Mouse (Mus musculus) midbrain, embryonic 15.5 days (tissue): Measurements from ENCODE around the gene Nfasc. TPM values are rescaled to one million over a fixed set of nuclear protein-coding genes. Genes with fewer than 3 reads are reported as not detected.

ENCODE experiments used
- ATAC-seq: fragments of 200-750 bp; cut with Nextera tagmentation; replicated peaks from 2 replicates; pipeline ENCODE4 v1.8.0; 2017; ENCODE audit warnings: moderate TSS enrichment
- H3K27ac ChIP-seq: fragments of 300-500 bp; sonication (generic); 2 replicates; pipeline ENCODE4 v1.5.1; 2015; ENCODE audit warnings: mild to moderate bottlenecking, inconsistent platforms
- H3K27me3 ChIP-seq: fragments of 300-500 bp; sonication (generic); replicated peaks from 2 replicates; pipeline ENCODE4 v1.6.1; 2015; ENCODE audit warnings: inconsistent platforms
- H3K36me3 ChIP-seq: fragments of 300-500 bp; sonication (generic); replicated peaks from 2 replicates; pipeline ENCODE4 v1.6.1; 2015; ENCODE audit warnings: inconsistent platforms
- H3K4me1 ChIP-seq: fragments of 300-500 bp; sonication (generic); 2 replicates; pipeline ENCODE4 v1.6.1; 2015; ENCODE audit warnings: inconsistent platforms
- H3K4me2 ChIP-seq: fragments of 300-500 bp; sonication (generic); 2 replicates; pipeline ENCODE4 v1.6.1; 2015; ENCODE audit warnings: inconsistent platforms, mild to moderate bottlenecking, moderate library complexity
- H3K4me3 ChIP-seq: fragments of 300-500 bp; sonication (generic); 2 replicates; pipeline ENCODE4 v1.5.1; 2015; ENCODE audit warnings: mild to moderate bottlenecking, inconsistent platforms
- H3K9ac ChIP-seq: fragments of 300-500 bp; sonication (generic); 2 replicates; pipeline ENCODE4 v1.6.1; 2015; ENCODE audit warnings: mild to moderate bottlenecking, inconsistent platforms
- H3K9me3 ChIP-seq: fragments of 300-500 bp; sonication (generic); 2 replicates; pipeline ENCODE4 v1.6.1; 2016; ENCODE audit warnings: inconsistent platforms
- WGBS: fragments of 180-500 bp; shearing (Covaris S2); methylation state at CpG from one replicate; pipeline ENCODE4 v1.1.7; 2015; ENCODE audit warnings: mixed read lengths; 5-methylcytosine and 5-hydroxymethylcytosine counted together
- polyA plus RNA-seq: library from polyadenylated mRNA; unstranded; fragments of >200 nt; fragmentation: Nextera tagmentation; extraction: Ambion mirVana; gene quantifications from 2 replicates; pipeline ENCODE4 v1.2.1, GENCODE M21; 2015

Gene Nfasc
- polyA plus RNA-seq, 1 experiment from 2014 or later = 52.3 TPM

DNA sequence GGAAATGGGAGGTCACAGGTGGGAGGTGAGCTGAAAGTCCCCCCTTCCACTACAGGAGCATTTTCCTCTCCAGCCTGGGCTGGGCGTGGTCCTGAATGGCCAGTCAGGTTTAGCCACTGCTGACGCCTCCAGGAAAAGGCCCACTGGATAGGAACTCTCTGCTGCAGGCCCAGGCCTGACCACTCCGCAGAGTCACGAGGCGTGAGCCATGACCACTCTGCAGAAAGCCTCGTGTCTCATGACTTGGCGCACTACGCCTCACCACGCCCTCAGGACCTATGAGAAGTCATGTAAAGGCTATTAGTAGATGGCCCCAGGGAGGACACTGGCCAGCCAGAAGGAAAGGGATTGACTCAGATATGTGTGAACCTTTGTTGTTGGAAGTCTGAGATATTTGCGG lies 23.6 kb upstream of the Nfasc start:
- H3K4me1 ChIP-seq = peaks cover 17% of the 10 kb centered on the region
- no peak overlapping the region for H3K9ac ChIP-seq
- WGBS = 86% methylated on average over 10 of the region's 10 CpGs
- H3K27ac ChIP-seq = peak overlapping the region; percentile 69; the same call in 1 of the 2 replicates
- no peaks in the 10 kb centered on the region for H3K36me3 ChIP-seq
- peak; percentile 40; the same call in 1 of the 2 replicates for ATAC-seq
- no peak overlapping the region for H3K4me3 ChIP-seq
- no peak overlapping the region for H3K4me2 ChIP-seq
- 0 out of 2 replicates have a peak, but pooled peaks cover 2% of the 10 kb centered on the region for H3K27me3 ChIP-seq
- H3K9me3 ChIP-seq = no peaks in the 10 kb centered on the region

DNA sequence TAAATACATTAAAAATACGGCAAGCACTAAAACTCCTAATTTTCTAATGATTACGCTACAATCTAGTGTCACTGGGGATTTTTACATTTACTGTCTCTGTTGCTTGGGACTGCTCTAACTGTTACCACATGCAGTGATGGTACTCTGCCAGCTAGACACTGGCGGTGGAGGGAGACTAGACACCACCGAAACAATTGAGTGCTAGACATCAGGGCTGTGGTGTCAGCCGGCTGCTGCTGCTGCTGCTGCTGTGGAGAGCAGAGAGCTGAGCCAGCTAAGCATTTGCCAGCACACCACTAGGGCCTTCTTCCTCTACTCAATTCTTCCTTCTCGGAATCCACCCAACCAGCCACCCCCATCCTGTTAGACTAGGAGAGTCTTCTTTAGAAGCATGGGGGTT lies 17.8 kb upstream of the Nfasc start:
- H3K9me3 ChIP-seq = no peaks in the 10 kb centered on the region
- H3K27ac ChIP-seq = peak overlapping the region; percentile 49
- 0 out of 2 replicates have a peak overlapping the region, but pooled peaks have one; percentile 7 for H3K9ac ChIP-seq
- H3K4me3 ChIP-seq = no peak overlapping the region
- WGBS = 47% methylated on average over 6 of the region's 6 CpGs
- no peaks in the 10 kb centered on the region for H3K27me3 ChIP-seq
- no peaks in the 10 kb centered on the region for H3K36me3 ChIP-seq
- H3K4me2 ChIP-seq = peak overlapping the region; percentile 51; the same call in 1 of the 2 replicates
- peak; percentile 61 for ATAC-seq
- peaks cover 15% of the 10 kb centered on the region for H3K4me1 ChIP-seq

DNA sequence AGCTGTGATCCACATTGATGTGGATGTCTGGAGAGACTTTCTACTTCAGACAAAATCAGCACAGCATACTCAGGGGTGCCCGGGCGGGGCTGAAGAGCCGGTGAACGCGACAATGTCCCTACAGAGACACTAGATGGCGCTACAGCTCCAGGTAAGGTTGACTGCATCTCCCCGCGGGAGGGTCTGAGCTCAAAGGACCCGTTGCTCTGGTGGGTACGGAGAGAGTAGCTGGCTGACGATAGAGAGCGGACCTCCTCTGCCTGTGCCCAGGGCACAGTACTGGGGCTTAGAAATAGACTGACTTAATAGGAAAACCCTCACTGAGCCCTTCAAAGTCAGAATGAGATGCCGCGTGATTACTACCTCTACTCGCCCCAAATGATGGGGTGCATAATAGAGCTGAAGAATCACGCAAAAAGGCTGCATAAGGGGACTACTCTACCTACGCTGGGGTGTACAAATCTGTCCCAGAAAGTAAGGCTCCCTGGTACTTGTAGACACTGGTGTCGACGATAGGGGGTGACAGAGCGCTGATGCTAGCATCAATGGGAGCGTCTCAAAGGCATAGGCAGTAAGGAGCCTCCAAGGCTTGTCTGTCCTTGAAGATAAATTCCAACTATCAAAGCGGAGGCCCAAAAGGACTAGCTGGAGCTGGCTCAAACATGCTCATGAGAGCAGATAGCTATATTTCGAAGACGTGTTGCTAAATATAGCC lies 17.2 kb upstream of the Nfasc start:
- H3K9me3 ChIP-seq = no peaks in the 10 kb centered on the region
- H3K4me1 ChIP-seq = peaks cover 15% of the 10 kb centered on the region
- H3K27me3 ChIP-seq = no peaks in the 10 kb centered on the region
- 4% methylated on average over 24 of the region's 24 CpGs for WGBS
- peak overlapping the region; percentile 27 for H3K4me3 ChIP-seq
- peak; percentile 93 for ATAC-seq
- peak overlapping the region; percentile 51 for H3K4me2 ChIP-seq
- H3K36me3 ChIP-seq = no peaks in the 10 kb centered on the region
- peak overlapping the region; percentile 7; the same call in 1 of the 2 replicates for H3K9ac ChIP-seq
- H3K27ac ChIP-seq = peak overlapping the region; percentile 49

DNA sequence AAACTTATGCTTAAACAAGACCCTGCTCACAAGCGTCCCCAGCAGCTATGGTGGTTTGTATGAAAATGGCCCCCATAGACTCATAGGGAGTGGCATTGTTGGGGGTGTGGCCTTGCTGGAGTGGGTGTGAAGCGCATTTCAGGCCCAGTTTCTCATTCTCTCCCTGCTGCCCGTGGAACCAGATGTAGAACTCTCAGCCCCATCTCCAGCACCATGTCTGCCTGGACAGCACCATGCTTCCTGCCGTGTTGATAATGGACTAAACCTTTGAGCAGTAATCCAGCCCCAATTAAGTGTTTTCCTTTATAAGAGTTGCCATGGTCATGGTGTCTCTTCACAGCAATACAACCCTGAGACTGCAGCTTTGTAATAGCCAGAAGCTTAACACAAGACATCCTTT lies 13.6 kb upstream of the Nfasc start:
- Histone ChIP-seq H3K4me3 (no peak overlapping the region), H3K4me2 (no peak overlapping the region), H3K9ac (no peak overlapping the region), H3K9me3 (no peaks in the 10 kb centered on the region), H3K27me3 (no peaks in the 10 kb centered on the region), H3K27ac (no peak overlapping the region), H3K36me3 (no peaks in the 10 kb centered on the region), H3K4me1 (peaks cover 15% of the 10 kb centered on the region)
- 72% methylated on average over 4 of the region's 4 CpGs for WGBS
- no peak for ATAC-seq

DNA sequence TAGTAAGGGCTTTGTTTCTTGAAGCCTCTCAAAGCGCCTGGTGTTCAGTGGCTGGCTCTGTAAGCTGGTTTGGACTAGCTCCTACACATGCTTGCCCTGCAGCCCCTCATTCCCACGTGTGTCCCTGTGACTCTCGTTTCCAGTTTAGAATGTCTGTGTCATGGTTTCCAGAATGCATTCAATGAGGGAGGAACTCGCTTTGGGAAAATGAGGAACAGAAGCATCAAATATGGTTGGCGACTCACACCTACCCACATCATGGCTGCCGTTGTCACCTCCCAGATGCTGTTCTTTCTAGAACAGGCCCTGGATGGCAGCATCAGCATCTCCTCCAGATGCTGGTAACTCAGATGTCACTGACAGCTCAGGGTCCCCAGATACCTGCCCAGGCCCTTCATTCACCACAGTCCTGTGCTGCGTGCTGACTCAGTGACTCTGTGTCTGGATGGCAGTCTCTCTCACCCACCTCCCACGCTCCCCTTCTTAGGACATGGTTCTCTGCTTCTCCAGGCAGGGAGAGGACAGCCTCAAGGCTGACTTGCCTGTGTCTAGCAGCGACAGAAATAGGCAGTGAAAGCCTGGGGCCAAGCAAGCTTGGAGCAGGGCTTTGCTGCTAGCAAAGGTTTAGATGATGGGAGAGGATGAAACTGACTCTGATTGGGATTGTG lies 7.8 kb upstream of the Nfasc start:
- Histone ChIP-seq H3K36me3 (no peaks in the 10 kb centered on the region), H3K9ac (no peak overlapping the region), H3K4me2 (no peak overlapping the region), H3K4me1 (no peaks in the 10 kb centered on the region), H3K4me3 (no peak overlapping the region), H3K9me3 (no peaks in the 10 kb centered on the region), H3K27me3 (no peaks in the 10 kb centered on the region), H3K27ac (no peak overlapping the region)
- WGBS = 82% methylated on average over 9 of the region's 9 CpGs
- ATAC-seq = no peak

DNA sequence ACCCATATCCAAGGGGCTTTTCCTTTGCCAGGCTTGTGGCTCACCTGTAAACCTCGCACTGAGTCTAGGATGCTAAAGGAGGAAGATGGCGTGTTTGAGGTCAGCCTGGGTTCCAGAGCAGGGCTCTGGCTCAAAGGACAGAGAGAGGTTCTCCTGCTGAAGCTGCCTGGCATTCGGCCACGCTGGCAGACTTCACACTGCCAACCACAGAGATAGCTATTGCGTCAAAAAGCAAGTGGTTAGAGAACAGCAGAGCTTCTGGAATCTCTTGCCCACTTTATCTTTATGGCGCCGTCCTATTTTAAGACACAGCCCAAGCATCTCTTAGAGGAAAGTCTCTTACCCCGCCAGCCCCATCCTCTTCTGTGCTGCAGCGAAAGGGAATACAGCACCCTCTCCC lies 4.7 kb upstream of the Nfasc start:
- Histone ChIP-seq H3K36me3 (no peaks in the 10 kb centered on the region), H3K4me3 (no peak overlapping the region), H3K4me1 (peaks cover 6% of the 10 kb centered on the region), H3K9me3 (no peaks in the 10 kb centered on the region), H3K9ac (no peak overlapping the region), H3K27me3 (no peaks in the 10 kb centered on the region), H3K27ac (no peak overlapping the region), H3K4me2 (no peak overlapping the region)
- 89% methylated on average over 9 of the region's 9 CpGs for WGBS
- ATAC-seq = no peak

DNA sequence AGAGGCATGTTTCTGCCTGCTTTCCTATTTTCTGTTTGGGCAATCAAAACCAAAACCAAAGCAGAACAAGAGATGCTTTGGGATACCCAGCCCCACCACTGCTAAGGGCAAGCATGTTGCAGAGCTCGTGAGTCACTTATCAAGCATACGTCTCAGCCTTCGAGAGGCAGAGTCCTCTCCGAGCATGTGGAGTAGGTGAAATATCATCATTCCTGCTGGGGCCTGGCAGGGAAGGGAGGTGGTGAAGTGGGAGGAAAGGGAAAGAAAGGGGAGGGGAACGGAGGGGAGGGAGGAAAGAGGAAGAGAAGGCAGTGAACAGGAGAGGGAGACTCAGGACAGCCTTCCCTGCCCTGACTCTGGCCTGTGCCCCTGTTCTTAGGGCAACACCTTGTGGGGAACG lies 4.0 kb upstream of the Nfasc start:
- no peaks in the 10 kb centered on the region for H3K9me3 ChIP-seq
- H3K4me2 ChIP-seq = no peak overlapping the region
- ATAC-seq = no peak
- H3K4me3 ChIP-seq = no peak overlapping the region
- H3K9ac ChIP-seq = no peak overlapping the region
- H3K4me1 ChIP-seq = peaks cover 9% of the 10 kb centered on the region
- WGBS = 84% methylated on average over 6 of the region's 6 CpGs
- H3K27me3 ChIP-seq = no peaks in the 10 kb centered on the region
- H3K36me3 ChIP-seq = no peaks in the 10 kb centered on the region
- H3K27ac ChIP-seq = no peak overlapping the region

DNA sequence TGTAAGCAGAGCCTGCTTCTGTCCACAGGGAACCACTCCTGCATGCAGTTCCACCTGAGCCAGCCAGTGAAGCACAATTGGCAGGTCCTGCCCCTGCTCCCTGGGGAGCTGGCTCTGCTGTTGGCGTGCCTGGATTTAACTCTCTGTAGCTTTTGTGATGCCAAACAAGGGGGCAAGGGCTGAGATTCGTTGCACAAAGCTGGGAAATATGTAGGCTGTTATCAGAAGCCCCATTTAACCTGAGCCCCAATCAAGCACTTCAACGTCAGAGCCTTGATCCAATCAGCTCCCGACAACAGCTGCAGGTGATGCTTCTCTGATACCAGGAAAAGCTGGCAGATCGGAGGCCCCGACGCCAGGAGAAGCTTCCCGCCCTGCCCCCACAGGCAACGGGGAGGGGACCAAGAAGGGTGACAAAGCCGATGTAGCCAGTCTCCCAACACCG lies 2.5 kb downstream of the Nfasc start:
- Histone ChIP-seq H3K27ac (peak overlapping the region; percentile 82), H3K4me1 (peaks cover 68% of the 10 kb centered on the region), H3K36me3 (no peaks in the 10 kb centered on the region), H3K4me2 (peak overlapping the region; percentile 69), H3K9me3 (no peaks in the 10 kb centered on the region), H3K4me3 (peak overlapping the region; percentile 71), H3K27me3 (no peaks in the 10 kb centered on the region), H3K9ac (peak overlapping the region; percentile 72)
- ATAC-seq = peak; percentile 74
- WGBS = under 1% methylated on average over 11 of the region's 11 CpGs

DNA sequence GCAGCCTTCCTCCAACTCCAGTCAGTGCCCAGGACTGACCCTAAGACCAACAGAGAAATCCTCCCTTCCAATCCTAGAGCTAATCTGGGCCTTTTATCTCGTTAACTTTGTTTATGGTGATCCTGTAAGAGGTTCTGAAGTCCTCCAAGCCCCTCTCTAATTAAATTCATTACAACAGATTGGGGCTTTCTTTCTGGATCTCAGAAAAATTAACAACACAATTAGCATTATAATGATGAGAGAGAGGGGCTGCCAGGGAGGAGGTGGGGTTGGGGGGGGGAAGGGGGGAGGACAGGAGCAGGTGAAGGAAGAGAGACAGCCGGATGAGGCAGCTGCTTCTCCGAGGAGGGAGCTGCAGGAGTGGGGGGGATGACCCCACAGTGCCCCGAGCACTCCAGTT lies 5.4 kb downstream of the Nfasc start:
- H3K4me2 ChIP-seq = no peak overlapping the region
- no peaks in the 10 kb centered on the region for H3K36me3 ChIP-seq
- H3K4me1 ChIP-seq = peaks cover 84% of the 10 kb centered on the region
- 5% methylated on average over 4 of the region's 4 CpGs for WGBS
- no peak for ATAC-seq
- H3K9ac ChIP-seq = no peak overlapping the region
- no peak overlapping the region for H3K4me3 ChIP-seq
- no peaks in the 10 kb centered on the region for H3K9me3 ChIP-seq
- H3K27me3 ChIP-seq = no peaks in the 10 kb centered on the region
- no peak overlapping the region for H3K27ac ChIP-seq

DNA sequence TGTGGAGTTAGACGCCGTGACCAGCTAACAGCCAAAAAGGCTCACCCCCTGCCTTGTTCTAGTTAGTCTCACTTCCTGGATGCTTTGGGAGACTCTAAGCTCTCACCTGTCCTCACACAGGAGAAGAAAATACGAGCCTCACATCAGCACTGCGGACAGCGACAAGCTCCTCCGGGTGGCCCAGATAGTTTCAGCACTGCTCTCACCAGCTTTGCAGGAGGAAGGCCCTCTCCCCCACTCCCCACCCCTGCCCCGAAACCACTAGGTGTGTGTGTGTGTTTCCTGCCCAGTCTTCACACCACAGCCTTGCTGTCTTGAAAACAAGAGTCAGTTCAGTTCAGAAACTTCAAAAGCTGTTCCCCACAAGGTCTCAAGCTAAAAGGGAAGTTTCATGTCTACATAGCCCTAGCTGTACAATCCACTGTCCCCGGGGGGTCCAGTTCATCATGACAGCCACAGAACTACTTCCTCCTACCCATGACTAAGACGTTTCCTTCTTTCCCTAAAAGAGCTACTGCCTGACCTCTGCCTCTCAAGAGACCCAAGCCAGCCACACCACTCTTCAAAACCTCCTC lies 7.6 kb downstream of the Nfasc start:
- no peaks in the 10 kb centered on the region for H3K36me3 ChIP-seq
- 50% methylated on average over 9 of the region's 9 CpGs for WGBS
- H3K4me3 ChIP-seq = no peak overlapping the region
- H3K27ac ChIP-seq = no peak overlapping the region
- ATAC-seq = no peak
- H3K4me1 ChIP-seq = peaks cover 75% of the 10 kb centered on the region
- no peaks in the 10 kb centered on the region for H3K27me3 ChIP-seq
- no peaks in the 10 kb centered on the region for H3K9me3 ChIP-seq
- no peak overlapping the region for H3K4me2 ChIP-seq
- H3K9ac ChIP-seq = no peak overlapping the region

DNA sequence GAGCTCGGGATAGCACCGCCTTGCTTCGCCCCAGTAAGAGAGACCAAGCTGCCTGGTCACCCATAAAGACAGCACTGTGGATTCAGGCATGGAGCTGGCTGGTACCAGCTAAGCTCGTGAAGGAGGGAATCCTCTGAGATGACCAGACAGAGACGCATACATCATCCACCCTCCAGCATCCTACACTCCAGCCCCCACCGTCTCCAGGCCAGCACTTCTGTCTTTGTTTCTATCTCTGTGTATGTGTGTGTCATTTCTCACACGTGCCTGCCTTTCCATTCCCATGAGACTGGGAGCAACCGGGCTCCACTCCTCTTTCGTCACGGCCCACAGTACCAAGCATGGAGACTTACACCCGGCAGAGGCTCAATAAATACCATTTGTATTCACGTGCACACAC lies 9.3 kb downstream of the Nfasc start:
- Histone ChIP-seq H3K9me3 (no peaks in the 10 kb centered on the region), H3K27ac (no peak overlapping the region), H3K27me3 (no peaks in the 10 kb centered on the region), H3K4me3 (no peak overlapping the region), H3K4me1 (peaks cover 69% of the 10 kb centered on the region), H3K9ac (no peak overlapping the region), H3K36me3 (no peaks in the 10 kb centered on the region), H3K4me2 (no peak overlapping the region)
- WGBS = 54% methylated on average over 12 of the region's 12 CpGs
- ATAC-seq = no peak

DNA sequence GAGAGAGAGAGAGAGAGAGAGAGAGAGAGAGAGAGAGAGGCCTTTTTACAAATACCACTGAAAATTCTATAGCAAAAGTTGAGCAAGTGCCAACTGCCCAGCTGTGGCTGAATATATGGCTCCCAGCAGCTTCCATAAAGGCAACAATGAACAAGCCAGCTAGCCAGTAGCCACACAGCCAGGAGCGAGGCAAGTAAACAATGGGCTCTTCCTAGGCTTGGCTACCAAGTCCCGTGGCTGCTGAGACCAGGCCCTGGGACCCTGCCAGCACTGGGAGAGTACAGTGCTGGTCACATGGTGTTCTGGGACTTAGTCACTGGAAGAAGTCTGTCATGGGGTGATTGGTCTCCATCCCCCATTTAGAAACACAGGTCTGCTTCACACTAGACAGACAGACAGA lies 14.0 kb downstream of the Nfasc start:
- peaks cover 38% of the 10 kb centered on the region for H3K4me1 ChIP-seq
- no peak for ATAC-seq
- H3K36me3 ChIP-seq = no peaks in the 10 kb centered on the region

More for the DNA sequence above, 14.0 kb downstream of the Nfasc start:
- Histone ChIP-seq H3K27ac (no peak overlapping the region), H3K4me3 (no peak overlapping the region), H3K27me3 (no peaks in the 10 kb centered on the region), H3K9ac (no peak overlapping the region), H3K9me3 (no peaks in the 10 kb centered on the region), H3K4me2 (no peak overlapping the region)
- WGBS = 38% methylated on average over 2 of the region's 2 CpGs
